Mouse (Mus musculus) embryonic facial prominence, embryonic 14.5 days (tissue): ENCODE measurements around the gene Lrrc2. TPM values are rescaled to one million over a fixed set of nuclear protein-coding genes. Genes with fewer than 3 reads are reported as not detected.

Source experiments
- ATAC-seq: fragments of 200-750 bp; cut with Nextera tagmentation; 2 replicates; pipeline ENCODE4 v1.8.0; 2017; ENCODE audit warnings: low read depth, moderate number of reproducible peaks, moderate TSS enrichment
- DNase-seq: peaks from one replicate; pipeline ENCODE4 v3.0.0-alpha.2; 2015; ENCODE audit warnings: low spot score
- H3K27ac ChIP-seq: fragments of 300-500 bp; sonication (generic); replicated peaks from 2 replicates; pipeline ENCODE4 v1.5.1; 2014; ENCODE audit warnings: low read depth, mild to moderate bottlenecking, low read length, moderate library complexity
- H3K27me3 ChIP-seq: fragments of 300-500 bp; sonication (generic); replicated peaks from 2 replicates; pipeline ENCODE4 v1.6.1; 2014; ENCODE audit warnings: low read length; ENCODE audit not compliant: control insufficient read depth, insufficient read depth
- H3K36me3 ChIP-seq: fragments of 300-500 bp; sonication (generic); 2 replicates; pipeline ENCODE4 v1.6.1; 2014; ENCODE audit warnings: low read length, mixed read lengths; ENCODE audit not compliant: control insufficient read depth, insufficient read depth
- H3K4me1 ChIP-seq: fragments of 300-500 bp; sonication (generic); 2 replicates; pipeline ENCODE4 v1.6.1; 2014; ENCODE audit warnings: antibody characterized with exemption, low read length; ENCODE audit not compliant: control insufficient read depth, insufficient read depth
- H3K4me2 ChIP-seq: fragments of 300-500 bp; sonication (generic); 2 replicates; pipeline ENCODE4 v1.6.1; 2014; ENCODE audit warnings: low read depth, mild to moderate bottlenecking, low read length, moderate library complexity, mixed read lengths
- H3K4me3 ChIP-seq: fragments of 300-500 bp; sonication (generic); 2 replicates; pipeline ENCODE4 v1.5.1; 2014; ENCODE audit warnings: low read depth, mild to moderate bottlenecking, low read length
- H3K9ac ChIP-seq: fragments of 300-500 bp; sonication (generic); 2 replicates; pipeline ENCODE4 v1.6.1; 2014; ENCODE audit warnings: low read depth, mild to moderate bottlenecking, low read length, moderate library complexity, mixed read lengths
- H3K9me3 ChIP-seq: fragments of 300-500 bp; sonication (generic); 2 replicates; pipeline ENCODE4 v1.6.1; 2016; ENCODE audit warnings: low read length; ENCODE audit not compliant: control insufficient read depth
- WGBS: fragments of 180-500 bp; shearing (Covaris S2); extraction: QIAGEN DNeasy Blood & Tissue Kit; methylation state at CpG from one replicate; pipeline ENCODE4 v1.1.7; 2014; 5-methylcytosine and 5-hydroxymethylcytosine counted together
- polyA plus RNA-seq: library from polyadenylated mRNA; unstranded; fragments of >200 nt; fragmentation: Nextera tagmentation; extraction: Ambion mirVana; gene quantifications from 2 replicates; pipeline ENCODE4 v1.2.1, GENCODE M21; 2014

Gene Lrrc2
- polyA plus RNA-seq, 1 experiment from 2014 or later: 0.21 TPM

- H3K4me2 ChIP-seq: 0 out of 2 replicates have a peak overlapping the region, but pooled peaks have one; percentile 15
- H3K9me3 ChIP-seq: no peaks in the 10 kb centered on the region
- ATAC-seq: no peak
- no peak overlapping the region for H3K4me3 ChIP-seq
- no peaks in the 10 kb centered on the region for H3K36me3 ChIP-seq
- H3K9ac ChIP-seq: no peak overlapping the region
- no peaks in the 10 kb centered on the region for H3K4me1 ChIP-seq
- H3K27me3 ChIP-seq: peaks cover 46% of the 10 kb centered on the region
- DNase-seq: no peak
- no peak overlapping the region for H3K27ac ChIP-seq
- WGBS: 16% methylated on average over 18 of the region's 18 CpGs
Measured at GRCm38 (mm10) chr9:110945343-110945742, 6.0 kb upstream of the Lrrc2 start.

GRCm38 (mm10) chr9:110945926-110946325 is 5.4 kb upstream of the Lrrc2 start, which contains the start of gene Tdgf1:
Tdgf1 (minus strand) TSS chr9:110946158.
- Histone ChIP-seq H3K27ac (no peak within 1 kb of the TSS), H3K4me1 (no peaks in the 10 kb centered on the region), H3K9ac (no peak within 1 kb of the TSS), H3K36me3 (no peaks in the 10 kb centered on the region), H3K27me3 (peaks cover 46% of the 10 kb centered on the region), H3K4me3 (no peak within 1 kb of the TSS), H3K4me2 (0 out of 2 replicates have a peak within 1 kb of the TSS, but pooled peaks have one; percentile 15), H3K9me3 (no peaks in the 10 kb centered on the region)
- DNase-seq (no peak), ATAC-seq (no peak)
- WGBS: 12% methylated on average over 11 of the region's 11 CpGs

GRCm38 (mm10) chr9:110946548-110947044 is 4.7 kb upstream of the Lrrc2 start:
- DNase-seq (no peak), ATAC-seq (no peak)
- H3K4me1 ChIP-seq: no peaks in the 10 kb centered on the region
- no peak overlapping the region for H3K9ac ChIP-seq
- no peaks in the 10 kb centered on the region for H3K36me3 ChIP-seq
- H3K27me3 ChIP-seq: peaks cover 46% of the 10 kb centered on the region
- H3K9me3 ChIP-seq: no peaks in the 10 kb centered on the region
- H3K4me2 ChIP-seq: 0 out of 2 replicates have a peak overlapping the region, but pooled peaks have one; percentile 1
- H3K27ac ChIP-seq: no peak overlapping the region
- H3K4me3 ChIP-seq: no peak overlapping the region
- WGBS: 16% methylated on average over 20 of the region's 20 CpGs

GRCm38 (mm10) chr9:110947261-110947661 is 4.1 kb upstream of the Lrrc2 start:
- 19% methylated on average over 6 of the region's 6 CpGs for WGBS
- no peak overlapping the region for H3K9ac ChIP-seq
- H3K4me3 ChIP-seq: no peak overlapping the region
- H3K36me3 ChIP-seq: no peaks in the 10 kb centered on the region
- peaks cover 46% of the 10 kb centered on the region for H3K27me3 ChIP-seq
- DNase-seq (no peak), ATAC-seq (no peak)
- H3K9me3 ChIP-seq: no peaks in the 10 kb centered on the region
- H3K4me2 ChIP-seq: no peak overlapping the region
- H3K4me1 ChIP-seq: no peaks in the 10 kb centered on the region
- no peak overlapping the region for H3K27ac ChIP-seq

GRCm38 (mm10) chr9:110947900-110948299 is 3.4 kb upstream of the Lrrc2 start:
- Histone ChIP-seq H3K27me3 (peaks cover 51% of the 10 kb centered on the region), H3K27ac (no peak overlapping the region), H3K4me3 (no peak overlapping the region), H3K4me2 (no peak overlapping the region), H3K4me1 (no peaks in the 10 kb centered on the region), H3K9ac (no peak overlapping the region), H3K36me3 (no peaks in the 10 kb centered on the region), H3K9me3 (no peaks in the 10 kb centered on the region)
- ATAC-seq (no peak), DNase-seq (no peak)
- WGBS: 45% methylated on average over 6 of the region's 6 CpGs

- Histone ChIP-seq H3K4me2 (no peak overlapping the region), H3K4me1 (no peaks in the 10 kb centered on the region), H3K9ac (no peak overlapping the region), H3K27me3 (peaks cover 50% of the 10 kb centered on the region), H3K4me3 (no peak overlapping the region), H3K27ac (no peak overlapping the region), H3K9me3 (no peaks in the 10 kb centered on the region), H3K36me3 (no peaks in the 10 kb centered on the region)
- ATAC-seq (no peak), DNase-seq (no peak)
- 54% methylated on average over 8 of the region's 8 CpGs for whole genome bisulfite sequencing
Measured at GRCm38 (mm10) chr9:110948813-110949310, 2.5 kb upstream of the Lrrc2 start.

GRCm38 (mm10) chr9:110950109-110950508 is 1.2 kb upstream of the Lrrc2 start:
- Histone ChIP-seq H3K27ac (no peak overlapping the region), H3K4me1 (no peaks in the 10 kb centered on the region), H3K4me3 (no peak overlapping the region), H3K9ac (no peak overlapping the region), H3K4me2 (no peak overlapping the region), H3K9me3 (no peaks in the 10 kb centered on the region), H3K36me3 (no peaks in the 10 kb centered on the region), H3K27me3 (peaks cover 45% of the 10 kb centered on the region)
- no peak for DNase-seq
- ATAC-seq: no peak
- 93% methylated on average over 3 of the region's 3 CpGs for WGBS

- H3K9ac ChIP-seq: no peak overlapping the region
- H3K36me3 ChIP-seq: no peaks in the 10 kb centered on the region
- H3K4me1 ChIP-seq: no peaks in the 10 kb centered on the region
- no peak overlapping the region for H3K27ac ChIP-seq
- no peak overlapping the region for H3K4me3 ChIP-seq
- DNase-seq: no peak
- no peak overlapping the region for H3K4me2 ChIP-seq
- no peak for ATAC-seq
- WGBS: 93% methylated on average over 13 of the region's 13 CpGs
- no peaks in the 10 kb centered on the region for H3K9me3 ChIP-seq
- peaks cover 28% of the 10 kb centered on the region for H3K27me3 ChIP-seq
Measured at GRCm38 (mm10) chr9:110951866-110952265, 521 bp downstream of the Lrrc2 start.

- H3K9me3 ChIP-seq: no peaks in the 10 kb centered on the region
- no peaks in the 10 kb centered on the region for H3K4me1 ChIP-seq
- no peak for ATAC-seq
- no peak overlapping the region for H3K4me2 ChIP-seq
- DNase-seq: no peak
- no peak overlapping the region for H3K27ac ChIP-seq
- WGBS: 47% methylated on average over 6 of the region's 6 CpGs
- H3K27me3 ChIP-seq: peaks cover 22% of the 10 kb centered on the region
- H3K4me3 ChIP-seq: no peak overlapping the region
- no peak overlapping the region for H3K9ac ChIP-seq
- H3K36me3 ChIP-seq: no peaks in the 10 kb centered on the region
Measured at GRCm38 (mm10) chr9:110952398-110952797, 1.1 kb downstream of the Lrrc2 start.
